Mouse (Mus musculus) MEL (cell line): ENCODE measurements at regions not wholly inside any gene's neighbourhood (a gene's known extent, or its start where the extent isn't known, plus 50 kb on each side); places are given as distances from the start of the nearest gene placed in this dataset.

Experiments
- BHLHE40 ChIP-seq: IDR thresholded peaks from 2 replicates; pipeline ENCODE4 v1.6.1; 2012; ENCODE audit warnings: low read depth, mild to moderate bottlenecking, inconsistent platforms, low read length, improper control_type of control experiment, borderline replicate concordance
- CTCF ChIP-seq, 3 experiments: IDR thresholded peaks in 2 of 3; conservative IDR thresholded peaks in 1 of 3; 2 replicates each; pipeline ENCODE4 v1.5.1; 2011 to 2012; ENCODE audit warnings: low read length in 3 of 3, low read depth in 2 of 3, mild to moderate bottlenecking in 2 of 3, improper control_type of control experiment in 1 of 3, inconsistent platforms in 1 of 3, mixed read lengths in 1 of 3, moderate library complexity in 1 of 3; ENCODE audit not compliant: control insufficient read depth in 1 of 3, insufficient read depth in 1 of 3, poor library complexity in 1 of 3, severe bottlenecking in 1 of 3
- EP300 ChIP-seq, 2 experiments: IDR thresholded peaks; 2 replicates each; pipeline ENCODE4 v1.6.1; 2011; ENCODE audit warnings: improper control_type of control experiment in 2 of 2, low read length in 2 of 2, low read depth in 1 of 2, mild to moderate bottlenecking in 1 of 2
- KAT2A ChIP-seq: conservative IDR thresholded peaks from 2 replicates; pipeline ENCODE4 v1.6.1; 2012; ENCODE audit warnings: low read depth, low read length, improper control_type of control experiment, inconsistent platforms
- MAX ChIP-seq: IDR thresholded peaks from 2 replicates; pipeline ENCODE4 v1.6.1; 2011; ENCODE audit warnings: low read length, improper control_type of control experiment
- MAZ ChIP-seq: IDR thresholded peaks from 2 replicates; pipeline ENCODE4 v1.6.1; 2012; ENCODE audit warnings: low read depth, mild to moderate bottlenecking, inconsistent platforms, low read length, improper control_type of control experiment
- MXI1 ChIP-seq: IDR thresholded peaks from 2 replicates; pipeline ENCODE4 v1.6.1; 2011; ENCODE audit warnings: mild to moderate bottlenecking, low read depth, low read length, improper control_type of control experiment
- POLR2A ChIP-seq, 2 experiments: IDR thresholded peaks; 2 replicates each; pipeline ENCODE4 v1.6.1; 2011 to 2012; ENCODE audit warnings: low read length in 2 of 2, mild to moderate bottlenecking in 2 of 2, control low read depth in 1 of 2, improper control_type of control experiment in 1 of 2, low read depth in 1 of 2, moderate library complexity in 1 of 2; ENCODE audit not compliant: control insufficient read depth in 1 of 2, insufficient read depth in 1 of 2, poor library complexity in 1 of 2
- ZC3H11A ChIP-seq: IDR thresholded peaks from 2 replicates; pipeline ENCODE4 v1.6.1; 2012; ENCODE audit warnings: low read depth, mild to moderate bottlenecking, inconsistent platforms, low read length, improper control_type of control experiment

- TF ChIP-seq CTCF (IDR thresholded peaks at IDR 0.05 in 2 of 3, conservative IDR thresholded peaks at IDR 0.05 in 1 of 3; ENCODE audit: control insufficient read depth in 1 of 3, insufficient read depth in 1 of 3, low read depth in 2 of 3, low read length in 3 of 3, poor library complexity in 1 of 3, severe bottlenecking in 1 of 3) (no peak), KAT2A (no peak), ZC3H11A (no peak), BHLHE40 (no peak), MAX (no peak), POLR2A (IDR thresholded peaks at IDR 0.05; ENCODE audit: control insufficient read depth in 1 of 2, insufficient read depth in 1 of 2, low read depth in 1 of 2, low read length in 2 of 2, poor library complexity in 1 of 2) (no peak), MAZ (no peak), MXI1 (no peak), EP300 (IDR thresholded peaks at IDR 0.05; ENCODE audit: low read depth in 1 of 2, low read length in 2 of 2) (no peak)
Observed at GRCm38 (mm10) chr10:9030486-9030885, 144.6 kb upstream of the Sash1 start.
